Mouse (Mus musculus): ENCODE data around the gene Usp1. TPM values are rescaled to one million over a fixed set of nuclear protein-coding genes. Genes with fewer than 3 reads are reported as not detected.
"Not testable (repeated sequence)": the region's sequence is repeated elsewhere in the genome, so short reads cannot be mapped to it uniquely, and the experiment has no call there.

Usp1 gene
- 10 to 100 TPM; 21.4 to 23.8 TPM for total RNA-seq (2021)

- intact Hi-C loops (cut with DNase I) = no loop called here
- peak; percentile 84 for DNase-seq
These were observed at the start of gene Usp1 for GRCm38 (mm10) chr4:98923568-98924070. Gene Usp1, plus strand, starts transcription at chr4:98923810.

GRCm38 (mm10) chr4:98882706-98883105 is 40.9 kb upstream of the Usp1 start:
- no peak for DNase-seq
- intact Hi-C loops (cut with DNase I) = no loop called here

GRCm38 (mm10) chr4:98886377-98886776 is 37.2 kb upstream of the Usp1 start:
- no peak for DNase-seq
- intact Hi-C loops (cut with DNase I) = loop anchor here (5.0 kb wide), 2 partner anchors 144 to 159 kb away; partner anchors contain the start of gene L1td1

- DNase-seq = peak; percentile 41
- intact Hi-C loops (cut with DNase I) = loop anchor here (5.0 kb wide), 2 partner anchors 145 to 160 kb away; partner anchors contain the start of gene L1td1
These were observed 36.5 kb upstream of the Usp1 start for GRCm38 (mm10) chr4:98887148-98887547.

GRCm38 (mm10) chr4:98910246-98910645 is 13.4 kb upstream of the Usp1 start:
- intact Hi-C loops (cut with DNase I) = no loop called here
- no peak for DNase-seq

GRCm38 (mm10) chr4:98917724-98918123 is 5.9 kb upstream of the Usp1 start:
- intact Hi-C loops (cut with DNase I) = no loop called here
- DNase-seq = no peak

- intact Hi-C loops (cut with DNase I) = no loop called here
- DNase-seq = no peak
These were observed 5.4 kb upstream of the Usp1 start for GRCm38 (mm10) chr4:98918204-98918603.

- intact Hi-C loops (cut with DNase I) = no loop called here
- DNase-seq = no peak
These were observed 2.7 kb upstream of the Usp1 start for GRCm38 (mm10) chr4:98920896-98921295.

- intact Hi-C loops (cut with DNase I) = no loop called here
- DNase-seq = peak; percentile 14
These were observed 1.5 kb upstream of the Usp1 start for GRCm38 (mm10) chr4:98922061-98922642.

GRCm38 (mm10) chr4:98922643-98923567 is 705 bp upstream of the Usp1 start:
- DNase-seq = peak; percentile 99
- intact Hi-C loops (cut with DNase I) = no loop called here

- DNase-seq = no peak
- intact Hi-C loops (cut with DNase I) = no loop called here
These were observed 678 bp downstream of the Usp1 start for GRCm38 (mm10) chr4:98924071-98924905.

GRCm38 (mm10) chr4:98924906-98925178 is 1.2 kb downstream of the Usp1 start:
- no peak for DNase-seq
- intact Hi-C loops (cut with DNase I) = no loop called here

GRCm38 (mm10) chr4:98925250-98925781 is 1.7 kb downstream of the Usp1 start:
- DNase-seq = no peak
- intact Hi-C loops (cut with DNase I) = no loop called here

- DNase-seq = no peak
These were observed 12.4 kb downstream of the Usp1 start for GRCm38 (mm10) chr4:98936036-98936435.

GRCm38 (mm10) chr4:98938210-98938609 is 14.6 kb downstream of the Usp1 start:
- DNase-seq; intact Hi-C loops (cut with DNase I): not testable (repeated sequence)

More at GRCm38 (mm10) chr4:98936036-98936435, 12.4 kb downstream of the Usp1 start:
- intact Hi-C loops (cut with DNase I) = no loop called here

GRCm38 (mm10) chr4:98950563-98950962 is 27.0 kb downstream of the Usp1 start:
- intact Hi-C loops (cut with DNase I) = loop anchor here (10.0 kb wide), 1 partner anchor 234 kb away; no protein-coding TSS in a partner anchor
- no peak for DNase-seq

GRCm38 (mm10) chr4:98955986-98956385 is 32.4 kb downstream of the Usp1 start:
- intact Hi-C loops (cut with DNase I) = loop anchor here (10.0 kb wide), 1 partner anchor 229 kb away; no protein-coding TSS in a partner anchor
- DNase-seq = no peak

- no peak for DNase-seq
- intact Hi-C loops (cut with DNase I) = no loop called here
These were observed 36.6 kb downstream of the Usp1 start for GRCm38 (mm10) chr4:98960243-98960642.

- intact Hi-C loops (cut with DNase I) = no loop called here
- DNase-seq = no peak
These were observed 46.3 kb downstream of the Usp1 start for GRCm38 (mm10) chr4:98969946-98970345.

GRCm38 (mm10) chr4:98975741-98976140 is 52.1 kb downstream of the Usp1 start:
- no peak for DNase-seq
- intact Hi-C loops (cut with DNase I) = no loop called here

Data from left cerebral cortex, postnatal 4 days (tissue).